Mouse (Mus musculus) layer of hippocampus, postnatal 36 days (tissue): ENCODE data around the gene Plpp3. TPM values are rescaled to one million over a fixed set of nuclear protein-coding genes. Genes with fewer than 3 reads are reported as not detected.
"Not testable (repeated sequence)": the region's sequence is repeated elsewhere in the genome, so short reads cannot be mapped to it uniquely, and the experiment has no call there.

Source experiments
- DNase-seq, 2 experiments: peaks; one replicate each; pipeline ENCODE4 v3.0.0; 2022
- total RNA-seq, 2 experiments: library from RNA; stranded (reverse); gene quantifications; 2 replicates each; pipeline ENCODE4 v1.2.3; 2021

The Plpp3 gene
- total RNA-seq, 2 experiments from 2014 or later = 185 to 202 TPM

DNA sequence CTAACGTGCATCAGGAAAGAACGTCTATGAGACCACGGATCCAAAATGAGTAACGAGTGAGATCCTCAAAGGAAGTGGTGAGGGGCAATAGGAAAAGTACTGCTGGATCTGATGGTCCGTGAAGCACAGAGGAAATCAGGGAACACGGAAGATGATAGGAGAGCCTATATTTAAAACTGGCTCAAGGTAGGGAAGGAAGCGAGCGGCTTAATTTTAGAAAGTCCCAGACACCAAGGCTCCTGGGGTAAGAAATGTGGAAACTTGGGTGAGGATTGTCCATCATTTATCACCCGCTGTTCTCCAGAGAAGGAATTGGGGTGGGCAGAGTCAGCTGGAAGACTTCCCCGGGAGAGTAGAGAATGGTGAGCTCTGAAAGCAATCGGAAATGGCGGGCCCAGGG lies 105.2 kb downstream of the Plpp3 start:
- DNase-seq = no peak

DNA sequence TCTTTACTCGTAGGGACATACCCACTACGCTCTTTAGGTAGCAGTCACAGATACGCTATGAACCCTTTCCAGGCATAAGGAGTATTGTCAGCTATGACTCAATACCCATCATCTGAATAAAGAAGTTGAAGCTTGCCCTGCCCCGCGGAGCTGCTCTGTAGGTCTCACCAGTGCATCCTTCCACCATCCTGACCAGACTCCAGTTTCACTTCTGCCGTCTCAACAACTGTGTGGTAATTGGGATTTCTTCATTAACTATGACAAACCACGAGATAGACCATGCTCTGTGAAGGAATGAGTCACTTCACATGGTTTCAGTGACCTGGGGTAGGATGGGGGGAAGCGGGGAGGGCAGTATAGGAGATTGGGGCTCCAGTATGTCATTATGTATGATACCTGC lies 106.5 kb downstream of the Plpp3 start:
- no peak for DNase-seq

DNA sequence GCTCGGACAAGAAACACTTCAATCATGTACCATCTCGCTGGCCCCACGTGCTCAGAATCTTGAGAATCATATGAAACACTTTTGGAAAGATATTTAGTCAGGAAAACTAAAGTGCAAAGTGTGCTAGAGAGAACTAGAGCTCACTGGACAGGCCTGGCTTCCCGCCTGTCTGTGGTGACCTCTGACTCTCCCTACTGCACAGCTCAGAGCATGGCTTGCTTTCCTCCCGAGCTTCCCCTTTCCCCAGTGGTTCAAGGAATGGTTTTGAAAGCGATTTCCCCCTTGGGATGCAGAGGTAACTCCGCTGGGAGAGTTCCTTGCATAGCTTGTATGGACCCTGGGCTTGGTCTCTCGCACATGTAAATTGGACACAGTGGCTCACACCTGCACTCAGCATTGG lies 107.9 kb downstream of the Plpp3 start:
- no peak for DNase-seq

DNA sequence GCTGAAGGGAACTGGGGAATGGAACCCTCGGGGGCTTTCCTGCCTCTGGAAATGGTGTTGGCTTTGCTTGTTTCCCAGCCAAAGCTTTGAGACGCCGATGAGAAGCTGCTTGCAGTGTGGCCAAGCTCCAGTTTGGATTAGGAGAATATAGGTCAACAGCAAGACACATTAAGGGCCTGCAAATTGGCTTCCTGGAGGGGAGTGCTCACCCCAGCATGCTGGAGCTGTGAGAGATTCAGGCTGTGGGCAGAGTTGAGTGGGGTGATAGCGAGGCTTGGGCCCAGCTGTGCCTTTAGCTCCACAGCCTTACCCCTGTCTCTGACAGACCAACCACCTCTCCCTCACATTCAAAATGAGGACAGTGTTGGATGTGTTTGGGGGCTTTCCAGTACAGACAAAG lies 108.5 kb downstream of the Plpp3 start:
- no peak for DNase-seq

DNA sequence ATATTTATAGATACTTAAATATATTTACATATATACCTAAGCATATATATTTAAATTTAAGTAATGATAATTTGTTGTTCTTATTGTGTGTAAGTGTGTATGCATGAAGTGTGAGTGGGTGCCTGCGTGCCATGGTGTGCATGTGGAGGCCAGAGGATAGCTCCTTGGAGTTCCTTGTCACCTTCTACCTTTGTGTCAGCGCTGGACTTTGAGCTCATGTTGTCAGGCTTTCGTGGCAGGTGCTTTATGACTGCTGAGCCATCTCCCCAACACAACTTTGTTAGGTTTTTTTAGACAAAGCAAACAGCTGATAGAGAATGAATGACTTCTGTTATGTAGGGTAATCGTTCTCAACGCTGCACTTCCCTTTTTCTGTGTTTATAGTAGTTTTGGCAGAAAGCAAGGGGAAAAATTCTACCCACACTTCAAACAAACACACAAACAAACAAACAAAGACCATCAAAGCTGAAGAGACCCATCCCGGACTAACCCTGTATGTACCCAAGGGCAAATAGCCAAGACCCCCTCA lies 111.1 kb downstream of the Plpp3 start:
- no peak for DNase-seq

DNA sequence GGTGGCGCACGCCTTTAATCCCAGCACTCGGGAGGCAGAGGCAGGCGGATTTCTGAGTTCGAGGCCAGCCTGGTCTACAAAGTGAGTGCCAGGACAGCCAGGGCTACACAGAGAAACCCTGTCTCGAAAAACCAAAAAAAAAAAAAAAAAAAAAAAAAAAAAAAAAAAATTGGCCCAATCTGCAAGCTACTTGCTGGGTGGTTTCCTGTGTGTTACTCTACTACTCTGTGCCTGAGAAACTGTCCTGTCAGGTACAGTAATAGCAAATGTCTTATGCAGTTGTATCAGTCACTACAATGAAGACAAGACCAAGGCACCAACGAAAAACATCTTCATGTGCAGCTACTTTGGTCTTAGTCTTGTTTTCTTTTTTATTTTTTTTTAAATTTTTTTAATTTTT lies 112.3 kb downstream of the Plpp3 start:
- DNase-seq = not testable (repeated sequence)

- DNase-seq = no peak
Measured at GRCm38 (mm10) chr4:105271166-105271565, 114.0 kb downstream of the Plpp3 start.

- no peak for DNase-seq
Measured at GRCm38 (mm10) chr4:105273034-105273433, 115.9 kb downstream of the Plpp3 start.

- DNase-seq = no peak
Measured at GRCm38 (mm10) chr4:105273486-105273885, 116.3 kb downstream of the Plpp3 start.

DNA sequence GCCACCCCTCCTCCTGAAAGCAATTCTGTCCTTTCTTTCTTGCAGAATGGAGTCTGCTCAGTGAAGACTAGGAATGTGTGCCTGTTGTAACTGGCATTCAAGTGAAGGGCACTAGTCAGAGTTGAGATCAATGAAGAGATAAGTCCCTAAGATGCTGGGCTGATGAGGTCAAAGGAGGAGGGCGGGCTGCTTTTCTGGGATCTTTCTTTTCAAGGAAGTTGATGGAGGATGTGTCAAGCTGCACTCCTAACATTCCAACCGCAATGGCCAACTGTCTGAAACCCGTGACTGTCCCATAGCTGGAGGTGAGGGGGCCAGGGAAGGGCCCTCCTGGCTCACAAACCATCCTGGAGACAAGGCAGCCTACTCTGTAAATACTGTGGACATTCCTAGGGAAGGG lies 118.5 kb downstream of the Plpp3 start:
- DNase-seq = no peak

GRCm38 (mm10) chr4:105276062-105276795 lies 119.1 kb downstream of the Plpp3 start:
- DNase-seq = no peak

DNA sequence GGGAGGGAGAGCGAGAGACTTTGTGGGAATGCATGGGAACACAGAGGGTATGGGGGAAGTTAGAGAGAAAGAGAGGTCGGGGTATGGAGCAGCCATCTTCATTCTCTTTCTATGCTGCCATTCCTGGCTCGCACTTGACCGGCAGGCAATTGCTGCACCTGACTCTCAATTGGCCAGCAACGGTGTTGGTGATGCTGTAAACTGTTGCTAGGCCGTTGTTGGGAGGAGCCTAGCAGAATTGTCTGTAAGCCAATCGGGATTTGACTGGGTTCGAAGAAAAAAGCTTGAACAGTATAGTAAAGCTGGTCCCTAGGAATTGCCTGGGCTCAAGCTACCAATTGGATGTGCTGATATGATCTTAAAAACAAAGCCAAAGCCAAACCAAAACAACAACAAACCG lies 121.0 kb downstream of the Plpp3 start:
- DNase-seq = no peak

DNA sequence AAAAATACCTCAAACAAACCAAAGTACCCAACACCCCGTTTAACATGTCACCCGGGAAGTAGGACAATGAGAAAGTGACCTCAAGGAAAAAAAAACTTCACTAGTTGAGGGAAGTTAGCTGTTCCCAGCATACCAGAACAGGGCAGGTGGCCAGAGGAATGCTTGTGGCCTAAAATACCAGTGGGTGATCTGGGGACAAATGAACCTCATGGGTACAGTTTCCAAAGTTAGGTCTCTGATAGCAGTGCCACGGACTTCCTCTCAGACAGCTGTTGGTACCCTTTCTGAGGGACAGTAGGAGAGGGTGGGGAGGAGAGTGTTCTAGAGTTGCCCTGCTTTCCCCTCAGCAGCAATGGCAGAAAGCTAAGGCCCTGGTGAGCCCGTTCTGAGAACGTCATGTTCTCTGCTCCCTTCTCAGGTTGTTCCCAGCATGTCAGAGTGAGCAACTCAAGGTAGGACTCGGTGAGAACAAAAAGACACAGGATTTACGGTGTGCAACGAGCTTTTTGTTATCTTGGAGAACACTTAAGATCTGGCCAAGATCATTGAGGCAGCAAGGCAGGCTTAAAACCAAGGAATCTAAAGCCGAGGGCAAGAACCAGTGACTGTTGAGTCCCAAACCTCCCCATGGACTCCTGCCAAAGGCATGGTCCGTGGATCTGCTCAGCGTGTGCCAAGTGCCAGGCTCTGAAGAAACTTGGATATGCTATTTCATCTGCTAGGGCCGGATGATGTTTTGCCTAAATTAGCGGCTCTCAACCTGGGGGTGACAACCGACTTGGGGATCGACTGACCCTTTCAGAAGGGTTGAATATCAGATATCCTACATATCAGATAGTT lies 121.6 kb downstream of the Plpp3 start:
- no peak for DNase-seq

DNA sequence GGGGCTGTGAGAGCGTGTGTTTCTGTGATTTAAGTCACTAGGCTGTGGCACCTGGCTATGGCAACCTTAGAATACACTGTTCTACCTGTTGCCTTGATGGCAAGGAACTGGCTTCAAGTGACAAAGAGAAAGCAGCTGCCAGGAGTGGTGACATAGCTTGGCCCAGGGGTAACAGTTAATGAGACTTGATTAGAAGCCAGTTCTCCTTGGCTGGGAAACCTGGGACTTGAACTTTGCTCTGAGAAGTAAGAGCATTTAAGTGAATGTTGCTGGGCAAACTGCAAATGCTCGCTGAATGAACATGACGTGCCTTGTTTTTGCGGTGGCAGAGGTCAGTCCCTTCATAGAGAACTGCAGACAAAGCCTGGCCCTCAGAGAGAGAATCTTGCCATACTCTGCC lies 122.7 kb downstream of the Plpp3 start:
- no peak for DNase-seq

DNA sequence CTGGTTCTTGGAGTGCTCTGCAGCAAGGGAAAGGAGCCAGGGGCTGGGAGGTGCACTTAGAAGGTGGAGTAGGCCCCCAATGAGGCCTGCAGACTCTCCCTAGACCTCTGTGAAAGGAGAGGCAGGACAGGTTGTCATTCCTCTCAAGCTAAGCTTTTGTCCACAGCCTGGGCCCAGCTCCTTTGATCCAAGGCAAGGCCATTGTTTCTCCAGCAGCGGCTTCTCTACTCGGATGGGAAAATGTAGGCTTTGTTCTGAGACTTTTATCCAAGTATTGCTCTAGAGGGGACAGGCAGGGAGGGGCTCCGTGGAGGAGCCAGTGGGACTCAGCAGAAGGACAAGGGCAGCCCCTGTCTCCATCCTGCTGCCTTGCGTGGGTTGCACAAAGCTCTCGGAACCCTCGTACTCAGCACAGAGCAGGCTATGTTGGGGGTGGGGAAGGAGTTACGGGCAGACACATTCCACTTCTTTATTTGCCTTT lies 124.6 kb downstream of the Plpp3 start:
- DNase-seq = no peak

Other genes with a start within 250 kb of the Plpp3 start
- 1 to 10 TPM; 2.4 to 2.5 TPM for gene Fyb2, start 243.9 kb upstream of the Plpp3 start, total RNA-seq
- gene Prkaa2, start 47.5 kb upstream of the Plpp3 start, total RNA-seq = 10 to 100 TPM; 17.0 to 17.8 TPM